Mouse (Mus musculus) heart, adult 2 months (tissue): Measurements from ENCODE around the gene Mdc1. TPM values are rescaled to one million over a fixed set of nuclear protein-coding genes. Genes with fewer than 3 reads are reported as not detected.

Source experiments
- DNase-seq, 2 experiments: peaks; one replicate each; pipeline ENCODE4 v3.0.0; 2021
- H3K27ac ChIP-seq: fragments of 200-600 bp; 2 replicates; pipeline ENCODE4 v1.8.1; 2022
- H3K27me3 ChIP-seq: fragments of 200-500 bp; 2 replicates; pipeline ENCODE4 v1.6.1; 2012; ENCODE audit warnings: mild to moderate bottlenecking, low read length, inconsistent platforms, mixed read lengths; ENCODE audit not compliant: control insufficient read depth, insufficient read depth
- H3K36me3 ChIP-seq: fragments of 200-500 bp; 2 replicates; pipeline ENCODE4 v1.6.1; 2012; ENCODE audit warnings: low read length, inconsistent platforms; ENCODE audit not compliant: control insufficient read depth, insufficient read depth
- H3K4me1 ChIP-seq: fragments of 200-500 bp; 2 replicates; pipeline ENCODE4 v1.6.1; 2011; ENCODE audit warnings: low read length; ENCODE audit not compliant: control insufficient read depth, insufficient read depth
- H3K4me3 ChIP-seq: fragments of 200-600 bp; 2 replicates; pipeline ENCODE4 v1.8.1; 2022
- H3K79me2 ChIP-seq: fragments of 200-500 bp; replicated peaks from 2 replicates; pipeline ENCODE4 v1.6.1; 2012; ENCODE audit warnings: mild to moderate bottlenecking, inconsistent platforms, low read length, moderate library complexity, mixed read lengths; ENCODE audit not compliant: control insufficient read depth, insufficient read depth
- H3K9ac ChIP-seq: fragments of 200-500 bp; 2 replicates; pipeline ENCODE4 v1.6.1; 2012; ENCODE audit warnings: low read depth, mild to moderate bottlenecking, control low read depth, inconsistent platforms, low read length, mixed read lengths
- CTCF ChIP-seq: fragments of 200-600 bp; IDR thresholded peaks from 2 replicates; pipeline ENCODE4 v1.8.1; 2022; ENCODE audit warnings: antibody characterized with exemption, mild to moderate bottlenecking, moderate library complexity
- EP300 ChIP-seq: fragments of 200-500 bp; IDR thresholded peaks from 2 replicates; pipeline ENCODE4 v1.6.1; 2011; ENCODE audit warnings: low read depth, low read length, control low read depth; ENCODE audit not compliant: insufficient read depth
- POLR2A ChIP-seq: fragments of 200-500 bp; IDR thresholded peaks from 2 replicates; pipeline ENCODE4 v1.6.1; 2011; ENCODE audit warnings: mild to moderate bottlenecking, low read depth, low read length, control low read depth; ENCODE audit not compliant: insufficient read depth
- WGBS: fragments of 180-500 bp; shearing (Covaris S2); methylation state at CpG from one replicate; pipeline ENCODE4 v1.1.7; 2018; 5-methylcytosine and 5-hydroxymethylcytosine counted together
- intact Hi-C: fragments of 180-260 bp; cut with DNase I; formaldehyde crosslinking; loops from one replicate; pipeline ENCODE4 v1.15.1; 2025
- polyA plus RNA-seq: library from polyadenylated mRNA; depleted of rRNA; stranded (reverse); fragments of >200 nt; gene quantifications from 2 replicates; pipeline ENCODE4 v1.2.3, GENCODE M21; 2012
- total RNA-seq, 2 experiments: library from RNA; stranded (reverse); gene quantifications; 2 replicates each; pipeline ENCODE4 v1.2.3; 2021

Gene Mdc1
- total and polyA plus RNA-seq, 3 experiments = 4.2 to 13.3 (median 13.2) TPM

GRCm38 (mm10) chr17:35868165-35868820 lies 27.0 kb downstream of the Mdc1 start:
- Histone ChIP-seq H3K9ac (peak overlapping the region; percentile 91), H3K79me2 (no peaks in the 10 kb centered on the region), H3K27ac (peak overlapping the region; percentile 98), H3K4me3 (peak overlapping the region; percentile 61), H3K36me3 (peaks cover 3% of the 10 kb centered on the region; the same call in 1 of the 2 replicates), H3K4me1 (peaks cover 12% of the 10 kb centered on the region), H3K27me3 (no peaks in the 10 kb centered on the region)
- TF ChIP-seq EP300 = no peak
- no peak; the same call in 1 of the 2 replicates for TF ChIP-seq POLR2A
- no peak for TF ChIP-seq CTCF
- intact Hi-C loops = no loop called here
- WGBS = 19% methylated on average over 13 of the region's 17 CpGs
- peak; percentile 59 to 73 for DNase-seq

- peaks cover 4% of the 10 kb centered on the region; the same call in 1 of the 2 replicates for H3K36me3 ChIP-seq
- 7% methylated on average over 7 of the region's 7 CpGs for WGBS
- peaks cover 15% of the 10 kb centered on the region for H3K4me1 ChIP-seq
- H3K9ac ChIP-seq = peak overlapping the region; percentile 91
- TF ChIP-seq POLR2A = no peak
- TF ChIP-seq CTCF = no peak
- no peak for TF ChIP-seq EP300
- H3K79me2 ChIP-seq = no peaks in the 10 kb centered on the region
- intact Hi-C loops = no loop called here
- DNase-seq = no peak
- H3K27me3 ChIP-seq = no peaks in the 10 kb centered on the region
- H3K4me3 ChIP-seq = peak overlapping the region; percentile 61
- H3K27ac ChIP-seq = peak overlapping the region; percentile 98
These were observed 27.6 kb downstream of the Mdc1 start for GRCm38 (mm10) chr17:35868961-35869345.

- Histone ChIP-seq H3K4me3 (peak overlapping the region; percentile 61), H3K4me1 (peaks cover 14% of the 10 kb centered on the region), H3K27me3 (no peaks in the 10 kb centered on the region), H3K79me2 (no peaks in the 10 kb centered on the region), H3K36me3 (peaks cover 7% of the 10 kb centered on the region; the same call in 1 of the 2 replicates), H3K9ac (peak overlapping the region; percentile 91), H3K27ac (peak overlapping the region; percentile 98)
- peak; percentile 67 to 71 for DNase-seq
- 19% methylated on average over 7 of the region's 7 CpGs for WGBS
- intact Hi-C loops = no loop called here
- TF ChIP-seq POLR2A (peak; percentile 38; the same call in 1 of the 2 replicates), CTCF (no peak)
These were observed 28.2 kb downstream of the Mdc1 start for GRCm38 (mm10) chr17:35869346-35870067.

GRCm38 (mm10) chr17:35870151-35870883 lies 29.0 kb downstream of the Mdc1 start:
- H3K27me3 ChIP-seq = no peaks in the 10 kb centered on the region
- H3K27ac ChIP-seq = peak overlapping the region; percentile 98
- H3K79me2 ChIP-seq = no peaks in the 10 kb centered on the region
- peak overlapping the region; percentile 61 for H3K4me3 ChIP-seq
- intact Hi-C loops = no loop called here
- TF ChIP-seq EP300 (peak; percentile 79; the same call in 1 of the 2 replicates), POLR2A (peak; percentile 73), CTCF (peak; percentile 46)
- DNase-seq = peak; percentile 79 to 88
- peaks cover 8% of the 10 kb centered on the region; the same call in 1 of the 2 replicates for H3K36me3 ChIP-seq
- WGBS = 18% methylated on average over 9 of the region's 9 CpGs
- peaks cover 10% of the 10 kb centered on the region for H3K4me1 ChIP-seq
- H3K9ac ChIP-seq = peak overlapping the region; percentile 18

- TF ChIP-seq CTCF (peak; percentile 71), POLR2A (no peak)
These were observed 29.8 kb downstream of the Mdc1 start for GRCm38 (mm10) chr17:35870884-35871696.

More at GRCm38 (mm10) chr17:35870884-35871696, 29.8 kb downstream of the Mdc1 start:
- intact Hi-C loops = no loop called here
- peak overlapping the region; percentile 98 for H3K27ac ChIP-seq
- H3K79me2 ChIP-seq = no peaks in the 10 kb centered on the region
- peak in 1 of 2 experiments; percentile 45 for DNase-seq
- H3K4me3 ChIP-seq = peak overlapping the region; percentile 61
- peaks cover 10% of the 10 kb centered on the region for H3K4me1 ChIP-seq
- peaks cover 9% of the 10 kb centered on the region; the same call in 1 of the 2 replicates for H3K36me3 ChIP-seq
- peak overlapping the region; percentile 18 for H3K9ac ChIP-seq
- 25% methylated on average over 8 of the region's 8 CpGs for WGBS
- no peaks in the 10 kb centered on the region for H3K27me3 ChIP-seq
